Mouse (Mus musculus): ENCODE measurements around the gene Prr5l.

DNA sequence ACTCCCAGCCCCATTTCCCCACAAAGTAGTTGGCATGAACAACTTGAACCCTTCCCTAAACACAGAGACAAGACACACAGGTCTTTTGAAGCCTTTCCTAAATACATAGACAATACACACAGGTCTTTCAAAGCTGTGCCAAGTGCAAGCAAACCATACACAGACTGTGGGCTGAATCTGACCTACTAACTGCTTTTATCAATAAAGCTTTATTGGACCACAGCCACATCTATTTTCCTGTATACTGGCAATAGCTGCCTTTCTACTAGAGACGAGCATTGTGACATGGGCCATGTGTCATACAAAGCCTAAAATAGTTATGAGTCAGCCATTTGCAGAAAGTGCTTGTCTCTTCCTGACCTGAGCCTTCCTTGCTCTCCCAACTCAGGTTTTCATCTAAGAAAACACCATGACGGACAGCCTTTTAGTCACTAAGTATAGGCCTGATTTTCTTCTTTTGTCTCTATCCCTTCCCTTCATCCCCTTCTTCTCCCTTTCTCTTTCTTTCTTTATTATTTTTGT is 56.6 kb downstream of the Prr5l start:
- no peak for TF ChIP-seq CTCF (IDR thresholded peaks at IDR 0.05; ENCODE audit: low read depth)
- no peak for TF ChIP-seq EP300 (optimal IDR thresholded peaks at IDR 0.05)
